Mouse (Mus musculus): ENCODE results near the gene Lrp3.

Lrp3 gene

DNA sequence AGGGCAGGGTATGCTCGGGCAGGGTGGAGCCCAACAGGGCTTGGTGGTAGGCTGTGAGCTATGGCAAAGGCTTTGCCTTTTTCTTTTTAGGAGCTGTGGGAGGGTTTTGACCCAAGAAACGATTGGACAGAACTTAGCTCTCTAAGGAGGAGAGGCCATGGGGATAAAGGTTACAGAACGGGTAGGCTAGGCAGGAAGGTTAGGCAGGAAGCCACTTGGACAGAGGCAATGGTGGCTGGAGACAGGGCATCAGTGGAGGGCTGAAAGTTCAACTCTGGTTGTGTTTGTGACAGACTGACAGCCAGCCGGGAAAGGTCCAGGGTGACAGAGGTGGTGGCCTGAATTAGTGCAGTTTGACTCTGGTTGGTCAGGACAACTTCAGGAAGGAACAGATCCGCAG, 25.6 kb downstream of the Lrp3 start:
- no peak for DNase-seq (ENCODE audit: low spot score in 2 of 2)

DNA sequence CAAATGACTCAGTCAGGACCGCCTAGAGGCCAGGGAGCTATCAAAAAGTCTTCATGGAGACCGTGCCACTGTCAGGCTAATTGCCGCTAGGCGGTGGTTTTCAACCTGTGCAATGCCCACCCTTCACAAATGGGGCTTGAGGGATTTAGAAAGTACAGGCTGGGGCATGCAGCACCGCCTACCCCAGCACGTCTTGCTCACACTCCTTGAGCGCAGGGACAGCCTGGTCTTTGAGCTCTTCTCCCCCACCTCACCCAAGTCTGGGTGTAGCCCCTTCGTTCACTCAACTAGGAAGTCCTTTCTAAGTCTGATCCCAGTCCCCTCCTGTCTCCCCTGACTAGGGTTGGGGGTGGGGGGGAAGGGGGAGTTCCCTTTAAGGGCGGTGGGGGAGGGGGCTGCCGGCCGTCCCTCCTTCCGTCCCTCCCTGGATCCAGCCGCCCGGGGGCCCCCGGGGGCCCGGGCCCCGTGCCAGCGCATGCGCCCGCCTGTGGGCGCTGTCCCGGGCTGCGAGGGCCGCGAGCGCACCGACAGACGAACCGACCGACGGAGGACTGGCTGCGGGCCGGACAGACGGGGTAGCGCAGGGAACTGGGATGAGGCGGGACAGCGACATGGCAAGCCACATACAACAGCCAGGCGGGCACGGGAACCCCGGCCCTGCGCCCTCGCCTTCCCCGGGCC, 29.3 kb downstream of the Lrp3 start, which contains the start of gene Slc7a10:
Gene Slc7a10, plus strand, starts transcription at position 497 of the 681 bp plus-strand sequence.
- no peak for DNase-seq (ENCODE audit: low spot score in 2 of 2)

DNA sequence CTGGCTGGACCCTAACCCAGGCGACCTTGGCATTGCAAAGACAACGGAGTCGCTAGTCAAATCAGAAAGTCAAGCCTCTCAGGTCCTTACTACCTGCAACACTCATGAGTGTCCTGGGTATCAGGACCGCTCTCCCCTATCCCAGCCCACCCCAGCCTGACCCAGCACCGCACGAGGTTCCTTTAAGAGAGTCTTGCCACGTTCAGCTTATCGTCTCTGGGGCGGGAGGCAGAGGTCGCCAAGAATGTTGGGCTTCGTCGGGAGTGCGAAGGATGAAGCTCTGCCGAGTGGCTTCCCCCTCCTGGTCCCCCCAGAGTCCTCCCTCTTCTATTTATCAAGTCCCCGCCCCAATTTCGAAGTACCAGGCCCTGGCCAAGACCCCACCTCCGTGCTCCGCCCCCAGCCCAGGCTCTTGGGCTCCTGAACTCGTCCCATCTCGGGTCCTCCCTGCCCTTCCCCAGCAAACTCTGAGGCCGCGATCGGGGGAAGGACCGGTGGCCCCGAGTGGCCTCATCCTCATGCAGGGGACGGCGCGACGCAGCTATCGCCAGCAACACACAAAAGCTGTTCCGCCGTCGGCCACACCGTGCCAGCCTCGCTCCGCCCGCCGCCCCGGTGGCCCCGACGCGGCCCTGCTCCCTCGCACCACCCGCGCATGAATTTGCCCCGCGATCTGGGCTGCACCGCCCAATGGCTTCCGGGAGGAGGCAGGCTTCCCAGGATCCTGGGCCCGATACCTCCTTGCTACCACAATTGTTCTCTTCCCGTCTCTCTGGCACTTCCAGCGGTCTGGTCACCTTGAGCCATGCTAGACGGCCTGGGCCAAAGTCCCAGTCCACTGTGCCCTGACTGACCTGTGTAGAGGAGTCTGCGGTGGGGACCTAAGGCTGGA, 30.2 kb downstream of the Lrp3 start:
- no peak for DNase-seq (ENCODE audit: low spot score in 2 of 2)

DNA sequence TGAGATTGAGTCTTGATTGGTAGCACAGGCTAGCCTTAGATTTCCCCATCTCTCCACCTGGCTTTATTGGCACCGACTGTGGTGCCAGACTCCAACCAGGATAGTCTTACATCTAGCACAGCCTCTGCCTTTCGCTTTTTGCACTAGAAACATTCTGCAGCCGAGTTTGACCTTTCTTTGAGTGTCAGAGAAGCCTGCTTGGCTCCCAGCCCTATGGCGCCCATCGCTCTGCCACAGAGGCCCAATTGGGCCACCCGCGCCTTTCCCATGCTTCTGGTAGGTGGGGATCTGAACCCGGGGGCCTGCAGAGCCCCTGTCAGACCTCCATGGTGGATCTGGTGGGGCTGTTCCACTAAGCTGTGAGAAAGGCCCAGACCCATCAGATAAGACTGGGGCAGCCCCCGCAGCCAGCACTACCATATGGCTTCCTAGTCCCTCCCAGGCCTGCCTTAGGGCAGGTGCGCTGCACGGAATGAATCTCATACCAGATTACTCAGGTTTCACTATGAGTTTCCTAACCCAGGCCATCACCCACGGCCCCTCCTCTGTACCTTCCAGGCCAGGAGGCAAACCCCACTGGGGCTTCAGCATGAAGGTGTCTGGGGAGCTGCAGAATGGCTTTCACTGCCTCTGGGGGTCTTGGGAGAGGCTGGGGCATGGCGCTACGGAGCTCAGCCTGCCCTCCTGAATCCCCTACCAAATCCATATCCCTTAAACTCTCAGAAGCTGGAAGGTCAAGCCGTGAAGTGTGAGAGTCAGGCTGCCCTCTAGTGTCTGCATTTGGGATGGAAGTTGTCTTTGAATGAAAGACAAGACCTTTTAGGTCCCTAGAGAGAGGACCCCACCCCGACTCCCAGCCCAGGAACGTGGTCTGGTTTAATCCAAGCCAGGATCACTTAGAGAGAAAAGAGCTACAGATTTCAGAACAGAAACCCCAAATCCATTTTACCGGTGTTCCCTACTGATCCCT, 38.6 kb downstream of the Lrp3 start:
- peak; percentile 35 to 59 for DNase-seq (ENCODE audit: low spot score in 2 of 2)

DNA sequence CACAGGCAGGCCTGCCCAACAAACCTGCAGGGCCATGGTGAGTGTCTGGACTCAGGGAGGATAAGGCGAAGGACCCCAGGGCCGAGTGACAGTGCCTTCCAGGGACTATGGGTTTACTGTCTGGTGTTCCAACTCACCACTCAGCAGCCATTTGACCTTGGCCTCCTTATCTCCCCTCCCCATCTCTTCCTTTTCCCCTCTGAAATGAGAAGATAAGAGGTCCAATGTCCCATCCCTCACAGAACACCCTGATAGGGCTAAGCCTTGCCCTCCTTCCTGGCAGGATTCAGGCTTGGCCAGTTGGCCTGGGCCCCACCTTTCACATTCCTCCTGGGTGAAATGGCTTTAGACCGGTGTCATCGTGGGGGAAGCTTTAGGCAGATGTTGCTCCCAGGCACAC, 39.8 kb downstream of the Lrp3 start:
- DNase-seq (ENCODE audit: low spot score in 2 of 2), result no peak

DNA sequence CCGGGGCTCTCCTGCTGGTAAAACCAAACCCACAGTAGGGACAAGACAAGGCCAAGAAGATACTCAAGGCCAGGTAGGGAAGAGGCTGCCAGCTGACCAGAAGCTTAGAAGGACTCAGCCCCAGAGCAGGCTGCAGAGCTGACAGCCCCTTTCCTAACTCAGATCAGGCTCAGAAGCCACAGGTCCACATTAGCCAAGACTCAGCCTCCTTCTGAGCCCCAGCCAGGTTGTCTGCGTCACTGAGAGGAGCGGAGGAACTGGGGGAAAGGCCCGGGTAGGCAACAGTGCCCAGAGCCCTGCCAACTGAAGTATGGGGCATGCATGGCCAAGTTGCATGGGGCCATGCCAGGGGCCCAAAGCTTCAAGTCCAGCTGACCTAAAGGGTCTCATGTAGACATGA, 42.8 kb downstream of the Lrp3 start:
- DNase-seq (ENCODE audit: low spot score in 2 of 2), result no peak

DNA sequence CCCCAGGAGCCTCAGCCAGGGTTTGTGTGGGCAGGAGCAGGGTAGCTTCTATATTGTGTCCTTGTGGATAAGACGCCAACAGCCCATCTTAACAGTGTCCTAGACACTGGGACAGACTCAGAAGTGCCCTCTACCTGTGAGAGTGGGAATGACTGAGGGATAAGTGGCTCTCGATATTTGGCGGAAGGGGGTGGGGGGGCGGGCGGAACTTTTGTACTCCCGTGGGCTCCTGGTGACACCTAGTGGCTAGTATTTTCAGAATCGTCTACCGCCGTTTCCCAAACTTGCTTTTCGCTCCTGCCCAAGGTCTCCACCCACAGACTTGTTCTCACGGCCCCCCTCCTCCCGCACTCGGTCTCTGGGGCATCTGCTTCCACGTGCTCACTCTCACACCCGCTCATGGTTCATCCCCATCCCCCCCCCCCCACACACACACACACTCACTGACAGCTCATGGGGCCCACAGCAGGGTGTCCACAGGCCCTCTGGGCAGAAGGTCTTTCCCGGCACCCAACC, 43.4 kb downstream of the Lrp3 start:
- peak; percentile 77 to 79 for DNase-seq (ENCODE audit: low spot score in 2 of 2)

DNA sequence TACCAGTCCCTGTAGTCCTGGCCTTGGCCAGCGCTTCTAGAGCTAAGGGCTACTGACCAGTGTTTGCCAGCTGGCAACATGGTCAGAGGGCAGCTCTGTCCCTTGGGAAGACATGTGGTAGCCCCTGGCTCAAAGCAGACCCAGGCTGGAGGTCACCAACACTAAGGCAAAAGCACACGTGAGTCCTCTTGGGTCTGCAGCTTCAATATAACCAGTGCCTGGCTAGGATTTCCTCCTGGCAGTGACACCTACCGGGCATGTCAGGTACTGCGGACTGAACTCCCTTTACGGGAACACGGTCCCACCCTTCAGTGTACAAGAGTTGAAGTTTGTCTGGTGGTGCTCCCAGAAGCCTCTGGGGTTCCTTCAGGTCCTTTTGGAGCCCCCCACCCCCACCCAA, 46.0 kb downstream of the Lrp3 start:
- DNase-seq (ENCODE audit: low spot score in 2 of 2), result peak; percentile 91 to 93

DNA sequence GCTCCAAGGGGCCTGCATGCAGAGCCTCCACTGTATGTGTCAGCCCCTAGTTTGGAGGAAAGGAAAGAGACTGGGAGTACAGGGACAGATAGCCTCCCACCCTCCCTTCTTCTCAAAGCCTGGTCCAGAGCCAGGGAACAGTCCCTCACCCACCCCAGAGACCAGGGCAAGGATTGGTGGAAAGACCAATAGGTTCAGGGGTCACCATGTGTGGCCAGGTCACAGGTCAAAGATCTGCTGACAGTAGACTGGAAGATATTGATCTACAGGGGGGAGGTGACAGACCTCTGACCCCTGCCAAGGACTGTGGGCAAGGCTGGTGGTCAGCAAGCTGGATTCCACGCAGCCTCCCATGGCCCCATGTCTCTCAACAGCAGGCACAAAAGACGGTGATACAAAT, 47.4 kb downstream of the Lrp3 start:
- no peak for DNase-seq (ENCODE audit: low spot score in 2 of 2)

DNA sequence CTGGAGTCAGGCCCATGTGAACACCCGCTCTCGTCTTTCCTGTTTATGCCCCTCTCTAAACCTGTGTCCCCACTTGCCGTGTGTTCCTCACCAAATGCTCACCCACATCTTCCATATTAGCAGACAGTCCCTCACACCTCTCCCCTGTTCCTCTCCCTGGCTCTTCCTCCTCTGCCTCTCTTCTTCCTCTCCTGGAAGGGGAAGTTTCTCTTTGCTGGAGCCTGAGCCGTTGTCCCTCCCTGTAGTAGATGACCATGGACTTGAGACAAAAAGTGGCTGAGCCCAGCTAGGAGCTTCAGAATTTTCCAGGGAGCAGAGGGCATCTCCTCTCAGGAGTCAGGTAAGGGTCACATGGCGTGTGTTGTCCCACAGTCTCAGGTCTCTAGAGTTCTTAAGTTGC, 48.3 kb downstream of the Lrp3 start:
- DNase-seq (ENCODE audit: low spot score in 2 of 2), result no peak

DNA sequence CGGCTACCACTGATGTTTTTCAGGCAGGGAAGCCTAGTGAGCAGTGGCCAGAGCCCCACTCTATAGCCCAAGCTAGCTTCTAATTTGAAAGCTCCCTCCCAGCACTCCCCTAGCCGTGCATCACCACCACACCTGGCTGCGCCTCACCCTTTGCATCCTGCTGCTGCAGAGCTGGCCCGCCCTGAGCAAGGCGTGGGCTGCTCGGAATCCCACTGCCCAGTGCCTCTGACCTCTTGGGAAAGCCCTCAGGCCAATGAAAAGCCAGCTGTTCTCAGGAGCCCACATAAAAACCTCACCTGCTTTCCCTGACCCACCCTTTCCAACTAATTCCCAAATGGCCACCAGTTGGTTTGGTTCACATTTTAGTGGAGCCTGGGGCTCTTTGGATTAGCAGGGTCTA, 51.2 kb downstream of the Lrp3 start:
- no peak for DNase-seq (ENCODE audit: low spot score in 2 of 2)

DNA sequence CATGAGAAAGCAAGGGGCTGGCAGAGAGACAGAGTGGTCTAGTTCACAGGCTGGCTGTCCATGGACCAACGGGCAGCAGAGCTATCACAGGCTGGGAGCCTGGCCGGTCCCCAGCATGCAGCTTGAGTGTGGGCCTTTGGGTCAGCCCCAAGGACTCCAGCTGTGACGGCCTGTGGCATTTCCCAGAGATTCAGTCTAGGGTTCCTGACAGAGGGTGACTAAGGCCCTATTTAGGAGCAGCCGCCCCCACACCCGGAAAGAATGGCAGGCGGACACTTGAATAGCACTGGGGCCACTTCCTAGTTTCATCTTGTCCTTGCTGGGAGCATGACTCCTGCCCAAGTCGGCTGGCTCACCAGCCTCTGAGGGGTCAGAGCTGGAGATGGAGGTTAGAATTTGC, 51.7 kb downstream of the Lrp3 start:
- no peak for DNase-seq (ENCODE audit: low spot score in 2 of 2)

DNA sequence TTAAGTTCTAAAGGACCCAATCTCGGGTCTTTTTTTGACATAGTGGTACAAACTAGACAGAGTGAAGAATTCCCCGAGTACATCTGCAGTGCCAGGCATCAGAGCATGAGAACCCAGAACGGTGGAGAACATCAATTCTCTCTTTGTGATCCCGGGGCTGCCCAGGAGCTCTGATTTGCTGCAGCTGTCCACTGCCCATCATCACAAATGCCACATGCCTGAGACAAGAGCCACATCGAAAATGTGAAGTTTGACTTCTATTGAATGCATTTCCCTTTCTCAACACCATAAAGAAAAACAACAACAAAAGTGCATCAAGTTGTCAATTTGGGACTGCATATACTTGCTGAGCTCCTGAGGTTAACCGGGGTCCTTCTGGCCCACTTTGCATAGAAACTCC, 52.9 kb downstream of the Lrp3 start:
- no peak for DNase-seq (ENCODE audit: low spot score in 2 of 2)

DNA sequence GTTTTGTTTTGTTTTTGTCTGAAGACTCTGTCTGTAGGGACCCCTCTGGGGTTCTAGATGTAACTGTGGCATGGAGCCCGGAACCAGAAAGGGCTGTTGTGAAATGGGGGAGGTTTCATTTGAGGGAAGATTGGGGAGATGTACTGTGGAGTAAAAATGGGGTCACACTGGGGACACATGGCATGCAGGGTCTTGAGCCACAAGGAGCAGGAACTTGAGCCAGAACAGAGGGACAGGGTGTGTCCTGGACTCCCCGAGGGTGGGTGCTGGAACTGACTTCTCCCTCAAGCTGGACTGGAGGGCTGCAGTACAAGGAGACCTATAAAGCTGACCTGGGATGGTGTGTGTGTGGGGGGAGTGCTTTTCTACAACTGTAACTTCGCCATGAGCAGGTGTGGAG, 57.8 kb downstream of the Lrp3 start:
- no peak for DNase-seq (ENCODE audit: low spot score in 2 of 2)

DNA sequence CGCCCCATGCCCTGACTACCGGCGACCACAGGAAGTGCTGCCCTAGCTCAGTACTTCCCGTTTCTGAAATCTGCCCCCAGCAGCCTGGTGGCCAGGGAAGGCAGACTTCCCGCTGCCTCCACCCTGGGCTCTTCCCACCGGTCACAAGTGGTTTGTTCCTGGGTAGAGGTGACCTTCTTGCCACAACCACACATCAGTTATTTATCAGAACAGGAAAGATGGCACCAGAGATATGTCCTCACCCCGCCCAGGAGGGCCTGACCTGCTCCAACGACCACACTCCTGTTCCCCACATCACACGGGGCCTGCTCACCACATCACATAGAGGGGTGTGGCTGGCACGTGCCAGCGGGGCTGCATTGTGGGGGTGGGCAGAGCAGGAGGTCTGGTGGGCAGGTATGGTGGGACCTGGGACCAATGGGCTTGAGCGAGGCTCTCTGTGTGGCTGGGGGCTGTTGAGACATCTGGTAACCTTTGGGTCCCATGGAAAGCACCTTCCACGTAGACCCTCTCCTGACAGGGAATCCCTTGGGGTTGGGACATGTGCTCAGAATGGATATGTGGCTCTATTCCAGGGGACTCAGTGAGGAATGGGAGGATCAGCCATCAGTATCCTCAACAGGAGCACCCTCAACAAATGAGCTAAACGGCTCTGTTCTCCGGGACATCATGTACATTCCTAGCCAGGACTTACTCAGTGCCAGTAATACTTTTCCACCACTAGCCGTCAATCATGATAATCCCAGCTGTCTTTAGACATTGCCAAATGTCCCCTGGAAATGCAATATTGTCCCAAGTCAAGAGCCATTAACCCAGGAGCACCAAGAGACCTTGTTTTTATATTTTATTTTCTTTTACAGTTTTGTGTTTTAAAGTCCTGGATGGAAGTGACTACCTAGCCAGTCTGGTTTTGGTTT, 58.5 kb downstream of the Lrp3 start:
- no peak for DNase-seq (ENCODE audit: low spot score in 2 of 2)

DNA sequence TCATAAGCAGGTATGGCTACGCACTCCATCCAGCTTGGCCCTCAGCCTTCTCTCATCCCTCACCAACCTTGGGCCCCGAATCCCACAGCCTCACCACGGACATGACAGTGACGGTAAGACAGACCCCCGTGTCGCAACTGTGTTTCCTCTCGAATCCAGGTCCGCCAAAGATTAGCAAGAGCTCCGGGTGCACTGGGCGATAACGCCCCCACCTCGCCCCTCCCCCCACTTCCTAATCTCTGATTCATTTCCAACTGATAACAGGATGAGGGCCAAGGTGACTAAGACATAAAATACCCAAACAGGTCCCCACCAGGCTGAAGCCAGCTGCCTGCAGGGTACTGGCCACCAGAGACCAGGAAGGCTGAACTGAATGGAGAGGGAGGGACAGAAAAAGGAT, 60.8 kb downstream of the Lrp3 start:
- DNase-seq (ENCODE audit: low spot score in 2 of 2), result no peak

DNA sequence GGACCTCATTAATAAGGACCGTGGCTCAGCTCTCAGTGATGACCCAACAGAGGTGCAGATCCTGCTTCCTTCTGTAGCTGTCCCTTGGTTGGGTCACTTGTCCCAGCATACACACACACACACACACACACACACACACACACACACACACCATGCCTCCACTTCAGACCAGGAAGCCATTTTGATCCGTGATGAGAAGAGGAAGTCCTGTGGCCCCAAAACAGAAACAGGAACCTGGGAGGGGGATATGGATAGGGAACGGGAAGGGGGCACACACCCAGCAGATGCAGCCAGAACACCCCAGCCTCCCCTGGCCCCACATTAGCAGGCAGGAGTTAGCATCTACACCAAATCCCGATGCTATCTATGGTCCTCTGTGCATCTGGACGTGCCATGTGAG, 64.4 kb downstream of the Lrp3 start:
- DNase-seq (ENCODE audit: low spot score in 2 of 2), result no peak
